Mouse (Mus musculus) olfactory bulb, adult 2 months (tissue): Measurements from ENCODE around the gene Kcnt2. TPM values are rescaled to one million over a fixed set of nuclear protein-coding genes. Genes with fewer than 3 reads are reported as not detected.

Source experiments
- H3K27ac ChIP-seq: fragments of 200-500 bp; 2 replicates; pipeline ENCODE4 v1.5.1; 2012; ENCODE audit warnings: low read depth, low read length; ENCODE audit not compliant: insufficient read depth
- H3K4me1 ChIP-seq: fragments of 200-500 bp; 2 replicates; pipeline ENCODE4 v1.6.1; 2012; ENCODE audit warnings: low read length; ENCODE audit not compliant: control insufficient read depth, insufficient read depth
- H3K4me3 ChIP-seq: fragments of 200-500 bp; 2 replicates; pipeline ENCODE4 v1.5.1; 2012; ENCODE audit warnings: mild to moderate bottlenecking, low read depth, low read length, moderate library complexity; ENCODE audit not compliant: insufficient read depth
- CTCF ChIP-seq: fragments of 200-500 bp; IDR thresholded peaks from 2 replicates; pipeline ENCODE4 v1.5.1; 2012; ENCODE audit warnings: low read depth, mild to moderate bottlenecking, low read length, moderate library complexity; ENCODE audit not compliant: insufficient read depth
- POLR2A ChIP-seq: fragments of 200-500 bp; IDR thresholded peaks from 2 replicates; pipeline ENCODE4 v1.6.1; 2012; ENCODE audit warnings: mild to moderate bottlenecking, low read depth, low read length, moderate library complexity; ENCODE audit not compliant: insufficient read depth
- WGBS: fragments of 180-500 bp; shearing (Covaris S2); methylation state at CpG from one replicate; pipeline ENCODE4 v1.1.7; 2018; 5-methylcytosine and 5-hydroxymethylcytosine counted together
- polyA plus RNA-seq: library from polyadenylated mRNA; stranded (reverse); fragments of >200 nt; gene quantifications from 2 replicates; pipeline ENCODE4 v1.2.4, GENCODE M21; 2012; ENCODE audit warnings: low replicate concordance; ENCODE audit not compliant: missing spikeins, insufficient read depth, insufficient read length

Kcnt2 gene
- not detected in 2 replicates for polyA plus RNA-seq

- WGBS, result under 1% methylated on average over 21 of the region's 21 CpGs
- no peak for TF ChIP-seq CTCF
- no peak for TF ChIP-seq POLR2A
- Histone ChIP-seq H3K27ac (no peak within 1 kb of the TSS), H3K4me1 (peaks cover 9% of the 10 kb centered on the region), H3K4me3 (peak within 1 kb of the TSS; percentile 53)
Observed at GRCm38 (mm10) chr1:140245876-140246597, at the start of gene Kcnt2. Gene Kcnt2, plus strand, starts transcription at chr1:140246158.

GRCm38 (mm10) chr1:140205329-140205728 lies 40.6 kb upstream of the Kcnt2 start:
- Histone ChIP-seq H3K4me1 (no peaks in the 10 kb centered on the region), H3K27ac (no peak overlapping the region), H3K4me3 (no peak overlapping the region)
- TF ChIP-seq POLR2A (no peak), CTCF (no peak)
- 69% methylated on average over 2 of the region's 2 CpGs for WGBS

- Histone ChIP-seq H3K4me1 (no peaks in the 10 kb centered on the region), H3K4me3 (no peak overlapping the region), H3K27ac (no peak overlapping the region)
- 68% methylated on average over 3 of the region's 3 CpGs for WGBS
- TF ChIP-seq POLR2A, result no peak
- no peak for TF ChIP-seq CTCF
Observed at GRCm38 (mm10) chr1:140225221-140225620, 20.7 kb upstream of the Kcnt2 start.

- Histone ChIP-seq H3K4me3 (no peak overlapping the region), H3K27ac (no peak overlapping the region), H3K4me1 (no peaks in the 10 kb centered on the region)
- no peak for TF ChIP-seq POLR2A
- no peak for TF ChIP-seq CTCF
- 78% methylated on average over 8 of the region's 8 CpGs for WGBS
Observed at GRCm38 (mm10) chr1:140226673-140227072, 19.3 kb upstream of the Kcnt2 start.

- WGBS, result under 1% methylated on average over 17 of the region's 17 CpGs
- TF ChIP-seq POLR2A (no peak), CTCF (no peak)
- H3K27ac ChIP-seq, result no peak overlapping the region
Observed at GRCm38 (mm10) chr1:140245465-140245864, 493 bp upstream of the Kcnt2 start.

GRCm38 (mm10) chr1:140264696-140265095 lies 18.7 kb downstream of the Kcnt2 start:
- WGBS, result 65% methylated on average over 3 of the region's 3 CpGs
- Histone ChIP-seq H3K4me1 (no peaks in the 10 kb centered on the region), H3K27ac (no peak overlapping the region), H3K4me3 (no peak overlapping the region)
- no peak for TF ChIP-seq CTCF

More at GRCm38 (mm10) chr1:140245465-140245864, 493 bp upstream of the Kcnt2 start:
- Histone ChIP-seq H3K4me1 (peaks cover 9% of the 10 kb centered on the region), H3K4me3 (peak overlapping the region; percentile 53)

- Histone ChIP-seq H3K4me1 (no peaks in the 10 kb centered on the region), H3K4me3 (no peak overlapping the region), H3K27ac (no peak overlapping the region)
- WGBS, result 80% methylated on average over 5 of the region's 5 CpGs
- no peak for TF ChIP-seq POLR2A
- TF ChIP-seq CTCF, result no peak
Observed at GRCm38 (mm10) chr1:140266047-140266446, 20.1 kb downstream of the Kcnt2 start.

GRCm38 (mm10) chr1:140266643-140267286 lies 20.8 kb downstream of the Kcnt2 start:
- Histone ChIP-seq H3K4me1 (no peaks in the 10 kb centered on the region), H3K27ac (no peak overlapping the region), H3K4me3 (no peak overlapping the region)
- WGBS, result 65% methylated on average over 8 of the region's 8 CpGs
- TF ChIP-seq CTCF (no peak), POLR2A (no peak)

GRCm38 (mm10) chr1:140267288-140267687 lies 21.3 kb downstream of the Kcnt2 start:
- H3K4me1 ChIP-seq, result no peaks in the 10 kb centered on the region
- H3K4me3 ChIP-seq, result no peak overlapping the region
- TF ChIP-seq POLR2A (no peak), CTCF (no peak)
- 57% methylated on average over 2 of the region's 2 CpGs for WGBS
- no peak overlapping the region for H3K27ac ChIP-seq
